Mouse (Mus musculus) layer of hippocampus, adult 9-11 months (tissue): ENCODE measurements at regions not wholly inside any gene's neighbourhood (a gene's known extent, or its start where the extent isn't known, plus 50 kb on each side); places are given as distances from the start of the nearest gene placed in this dataset.
A peak's percentile ranks its signal among the peaks of the same experiment; 100 is the strongest.
"Not testable (repeated sequence)": the region's sequence is repeated elsewhere in the genome, so short reads cannot be mapped to it uniquely, and the experiment has no call there.

Experiments
- DNase-seq: peaks from one replicate; pipeline ENCODE4 v3.0.0; 2022

GRCm38 (mm10) chr3:138609749-138610148 is 83.8 kb downstream of the Eif4e start:
- DNase-seq: no peak

- no peak for DNase-seq
These were observed 87.1 kb downstream of the Eif4e start for GRCm38 (mm10) chr3:138612884-138613653.

DNA sequence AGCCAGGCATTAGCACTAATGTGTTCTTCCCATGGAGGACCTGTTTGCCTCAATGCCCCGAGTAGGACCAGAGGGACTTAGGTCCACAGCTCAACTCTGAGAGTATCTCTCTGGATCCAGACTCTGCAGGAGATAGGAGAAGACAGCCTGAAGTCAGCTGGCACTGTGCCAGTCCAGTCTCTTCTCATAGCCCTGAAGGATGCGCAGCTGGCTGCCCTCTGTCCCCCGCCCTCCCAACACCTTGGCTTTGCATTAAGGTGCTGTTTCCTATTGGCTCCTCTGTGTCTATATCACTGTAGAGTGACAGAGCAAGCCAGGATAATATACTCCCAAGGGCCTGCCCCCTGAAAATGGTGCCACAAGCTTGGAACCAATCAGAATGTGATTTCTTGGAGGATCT is 87.7 kb downstream of the Eif4e start:
- no peak for DNase-seq

- DNase-seq: no peak
These were observed 88.9 kb downstream of the Eif4e start for GRCm38 (mm10) chr3:138614899-138615298.

DNA sequence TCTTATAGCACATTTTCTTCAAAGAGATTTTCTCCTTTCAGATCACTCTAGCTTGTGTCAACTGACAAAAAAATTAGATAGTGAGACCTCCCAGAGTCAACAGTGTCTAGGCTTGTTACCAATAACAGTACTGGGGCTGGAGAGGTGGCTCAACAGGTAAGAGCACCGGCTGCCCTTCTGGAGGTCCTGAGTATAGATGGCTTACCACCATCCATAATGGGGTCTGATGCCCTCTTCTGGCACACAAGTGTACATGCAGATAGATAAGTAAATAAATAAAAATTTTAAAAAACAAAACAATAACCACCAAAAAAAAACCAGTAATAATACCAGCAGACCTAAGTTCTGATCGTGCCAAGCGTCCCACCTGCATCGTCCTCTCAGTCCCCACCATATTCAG is 94.3 kb downstream of the Eif4e start:
- DNase-seq: no peak

DNA sequence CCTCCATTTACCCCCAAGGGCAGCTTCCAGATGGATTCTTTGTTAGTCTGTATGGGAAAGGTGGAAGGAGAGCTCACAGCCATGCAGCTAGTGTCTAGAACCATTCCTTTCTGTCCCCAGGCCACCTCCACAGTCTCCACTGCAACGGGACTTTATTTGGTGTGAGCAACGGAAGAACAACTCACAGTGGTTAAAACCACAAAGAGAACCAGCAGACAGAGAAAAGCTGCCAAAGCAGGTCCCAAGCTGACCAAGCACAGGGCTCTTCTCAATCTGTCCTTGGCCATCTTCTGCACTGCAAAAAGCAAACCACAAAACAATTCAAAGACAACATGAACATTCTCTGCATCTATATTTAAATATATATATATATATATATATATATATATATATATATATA is 98.1 kb downstream of the Eif4e start:
- DNase-seq: no peak

DNA sequence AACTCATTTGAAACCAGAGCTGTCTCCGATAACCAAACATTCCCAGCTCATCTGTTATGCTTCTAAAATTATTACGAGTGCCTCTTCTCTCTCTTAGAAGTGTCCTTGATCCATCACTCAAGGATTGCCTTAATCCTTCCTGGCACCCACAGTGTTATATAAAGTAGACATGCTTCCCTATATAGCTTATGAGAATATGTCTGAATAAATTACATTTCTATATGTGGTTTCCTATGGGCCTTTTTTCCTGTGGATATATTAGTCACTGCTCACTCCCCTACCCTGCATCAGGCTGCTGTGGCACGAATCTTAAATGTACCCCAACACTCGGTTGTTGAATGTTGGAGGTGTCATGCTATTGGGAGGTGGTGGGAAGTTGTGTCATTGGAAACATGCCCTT is 100.3 kb downstream of the Eif4e start:
- no peak for DNase-seq

- DNase-seq: no peak
These were observed 104.3 kb downstream of the Eif4e start for GRCm38 (mm10) chr3:138630231-138630630.

- no peak for DNase-seq
These were observed 106.1 kb downstream of the Eif4e start for GRCm38 (mm10) chr3:138632086-138632485.

- no peak for DNase-seq
These were observed 100.0 kb upstream of the Tspan5 start for GRCm38 (mm10) chr3:138642026-138642425.

DNA sequence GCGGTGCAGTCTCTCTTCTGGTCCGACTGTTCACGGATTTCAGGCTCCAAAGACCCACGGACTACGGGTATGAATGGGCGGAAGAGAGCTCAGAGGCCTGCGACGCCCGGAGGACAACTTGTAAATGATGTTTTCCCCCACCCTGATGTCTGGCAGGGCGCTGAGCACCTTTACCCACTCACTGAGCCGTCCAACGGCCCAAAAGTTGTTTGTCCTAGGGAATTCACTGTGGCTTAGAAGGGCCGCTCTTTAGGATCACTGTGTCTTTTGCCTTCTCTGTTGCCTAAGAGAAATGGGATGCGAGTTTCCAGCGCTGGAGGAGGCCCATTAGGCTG is 98.1 kb upstream of the Tspan5 start:
- no peak for DNase-seq

GRCm38 (mm10) chr3:138644286-138644951 is 97.6 kb upstream of the Tspan5 start:
- DNase-seq: no peak

DNA sequence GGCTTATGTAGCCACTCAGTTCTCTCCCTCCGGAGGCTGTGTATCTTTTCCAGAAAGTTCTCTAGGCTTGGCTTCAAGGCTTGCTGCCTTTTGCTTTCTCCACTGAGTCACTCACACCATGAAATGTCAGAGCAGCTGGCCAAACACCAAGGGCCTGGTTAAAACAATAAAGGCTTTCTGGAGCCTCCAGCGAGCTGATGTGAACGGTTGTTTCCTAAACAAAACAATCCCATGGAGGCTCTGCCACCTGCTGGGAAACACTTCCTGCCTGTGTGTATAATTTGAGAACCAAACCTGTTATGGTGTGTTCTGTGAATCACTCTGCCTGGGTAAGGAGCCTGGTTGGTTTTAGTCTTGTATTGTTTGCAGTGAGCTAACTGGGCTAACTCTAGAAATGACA is 96.7 kb upstream of the Tspan5 start:
- peak; percentile 70 for DNase-seq

GRCm38 (mm10) chr3:138649699-138650098 is 92.3 kb upstream of the Tspan5 start:
- DNase-seq: no peak

GRCm38 (mm10) chr3:138650671-138651070 is 91.3 kb upstream of the Tspan5 start:
- not testable (repeated sequence) for DNase-seq

- no peak for DNase-seq
These were observed 90.4 kb upstream of the Tspan5 start for GRCm38 (mm10) chr3:138651361-138652205.

- DNase-seq: no peak
These were observed 89.8 kb upstream of the Tspan5 start for GRCm38 (mm10) chr3:138652206-138652605.

DNA sequence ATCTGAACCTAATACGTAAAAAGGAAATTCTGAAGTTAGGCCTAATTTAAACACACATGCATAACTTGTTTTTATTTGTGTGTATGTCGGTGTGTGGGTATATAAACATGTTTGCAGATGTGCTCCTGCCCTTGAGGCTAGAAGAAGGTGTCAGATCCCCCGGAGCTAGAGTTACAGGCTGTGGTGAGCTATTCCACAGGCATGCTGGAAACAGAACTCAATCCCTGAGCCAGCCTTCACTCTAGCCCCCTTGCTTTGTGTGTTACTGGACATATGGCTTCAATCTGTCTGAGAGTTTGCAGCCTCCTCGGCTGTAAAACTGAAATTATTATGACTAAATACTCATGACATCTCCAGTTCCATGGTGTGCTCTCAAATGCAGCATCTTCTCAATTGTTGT is 89.3 kb upstream of the Tspan5 start:
- peak; percentile 44 for DNase-seq

DNA sequence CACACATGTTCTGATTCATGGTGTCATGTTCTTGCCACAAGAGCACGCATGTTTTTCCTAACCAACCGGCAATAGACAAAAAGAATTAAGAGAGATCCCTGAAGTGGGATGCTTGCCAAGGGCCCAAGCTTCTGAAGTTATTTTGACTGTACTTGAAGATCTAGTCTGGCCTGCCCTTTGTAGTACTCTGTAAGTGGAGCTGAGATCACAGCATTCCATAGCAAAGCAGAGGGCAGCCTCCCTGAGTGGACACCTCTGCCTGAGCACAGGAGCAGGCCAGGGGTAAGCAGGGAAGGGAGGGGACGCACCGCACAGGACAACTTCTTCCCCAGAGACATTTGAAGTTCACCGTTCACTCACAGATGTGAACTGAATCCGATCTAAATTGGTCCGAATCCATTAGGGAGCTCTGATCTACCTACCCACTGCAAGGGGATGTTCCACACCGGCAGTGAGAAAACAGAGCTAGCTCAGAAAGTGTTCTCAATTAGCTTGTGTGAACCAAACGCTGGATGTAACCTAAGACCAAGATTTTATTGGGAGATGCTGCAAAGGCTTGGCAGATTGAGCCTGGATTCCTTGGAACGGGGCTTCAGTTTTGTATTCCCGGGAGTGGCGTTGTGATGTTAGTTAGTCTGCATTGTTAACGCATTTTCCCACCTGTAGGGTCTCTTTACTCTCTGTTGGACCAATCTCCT is 88.3 kb upstream of the Tspan5 start:
- DNase-seq: no peak

DNA sequence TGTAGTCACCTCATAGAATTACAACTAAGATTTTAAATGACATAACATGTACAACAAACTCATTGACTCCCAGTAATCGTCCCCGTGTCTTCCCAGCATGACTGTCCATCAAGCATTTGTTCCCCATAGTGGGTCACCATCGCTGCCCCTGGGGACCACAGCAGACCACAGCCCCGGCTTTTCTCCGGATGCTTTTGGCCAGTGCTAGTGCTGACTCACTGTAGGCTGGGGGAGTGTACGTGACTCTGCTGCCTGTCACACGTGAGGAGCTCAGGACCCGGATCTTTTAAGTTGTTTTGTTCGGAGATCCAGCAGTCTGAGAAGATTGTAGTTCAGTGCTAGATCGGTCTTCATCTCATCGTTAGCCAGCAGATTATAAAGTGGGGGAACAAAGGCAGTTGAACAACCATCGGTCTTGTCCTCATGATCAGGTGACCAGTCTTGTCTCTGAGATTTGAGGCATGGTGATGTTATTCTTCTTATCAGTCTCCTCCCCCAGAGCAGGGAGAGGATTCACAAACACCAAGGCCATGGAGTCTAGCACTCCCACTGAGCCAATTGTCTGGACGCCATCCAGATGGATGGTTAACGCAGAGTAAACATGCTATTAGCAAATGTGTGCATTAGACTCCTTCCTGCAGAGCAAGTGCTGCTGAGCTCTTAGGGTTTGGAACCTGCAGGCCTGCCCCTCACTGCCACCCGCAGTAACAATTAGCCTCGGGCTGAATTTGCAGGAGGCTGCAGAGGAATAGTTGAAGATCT is 87.2 kb upstream of the Tspan5 start:
- DNase-seq: no peak

DNA sequence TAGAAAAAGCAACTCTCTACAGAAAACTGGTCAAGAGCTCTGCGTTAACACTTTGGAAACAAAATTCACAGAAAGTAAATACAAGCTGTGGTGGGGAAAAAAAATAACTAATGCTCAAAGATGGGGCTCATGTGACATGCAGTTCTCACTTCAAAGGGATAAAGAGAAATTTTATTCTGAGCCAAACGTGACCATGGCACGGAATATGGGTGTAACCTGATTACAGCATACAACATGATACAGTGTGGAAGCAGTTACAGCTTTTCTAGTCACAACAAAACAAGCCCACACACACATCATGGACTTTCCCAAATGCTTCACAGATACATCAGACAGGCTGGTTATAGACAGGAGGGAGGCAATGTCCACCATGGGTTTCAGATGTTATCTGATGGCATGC is 86.5 kb upstream of the Tspan5 start:
- no peak for DNase-seq

DNA sequence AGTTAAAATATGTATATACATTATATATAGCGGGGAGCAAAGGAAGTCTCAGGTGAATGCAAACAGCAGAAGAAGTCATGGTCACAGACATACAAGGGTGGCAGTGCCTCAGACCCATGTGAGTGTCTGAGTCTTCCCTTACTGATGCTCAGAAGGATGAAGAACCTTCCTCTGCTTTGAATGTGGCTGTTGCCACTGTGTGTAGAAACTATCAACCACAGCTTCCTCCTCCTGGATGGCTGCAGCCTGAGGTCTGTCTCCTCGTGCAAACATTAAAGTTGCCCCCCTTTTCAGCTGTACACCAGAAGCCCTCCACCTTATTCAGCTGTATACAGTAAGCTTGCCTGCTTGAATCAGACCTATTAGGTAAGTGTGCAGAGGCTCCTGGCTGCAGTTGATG is 79.4 kb upstream of the Tspan5 start:
- no peak for DNase-seq
